Mouse (Mus musculus) embryonic facial prominence, embryonic 11.5 days (tissue): ENCODE data around the gene Fndc10. TPM values are rescaled to one million over a fixed set of nuclear protein-coding genes. Genes with fewer than 3 reads are reported as not detected.

Experiments used
- ATAC-seq: fragments of 200-750 bp; cut with Nextera tagmentation; replicated peaks from 2 replicates; pipeline ENCODE4 v1.8.0; 2017; ENCODE audit warnings: low read depth; ENCODE audit not compliant: insufficient number of reproducible peaks, low FRiP score, low TSS enrichment
- DNase-seq: peaks from one replicate; pipeline ENCODE4 v3.0.0-alpha.2; 2015; ENCODE audit warnings: low spot score
- H3K27ac ChIP-seq: fragments of 300-500 bp; sonication (generic); replicated peaks from 2 replicates; pipeline ENCODE4 v1.5.1; 2014; ENCODE audit warnings: mild to moderate bottlenecking, low read depth, low read length, control low read depth
- H3K27me3 ChIP-seq: fragments of 300-500 bp; sonication (generic); 2 replicates; pipeline ENCODE4 v1.6.1; 2014; ENCODE audit warnings: mild to moderate bottlenecking, low read length, moderate library complexity, mixed read lengths; ENCODE audit not compliant: control insufficient read depth, insufficient read depth
- H3K36me3 ChIP-seq: fragments of 300-500 bp; sonication (generic); replicated peaks from 2 replicates; pipeline ENCODE4 v1.6.1; 2014; ENCODE audit warnings: low read depth, mild to moderate bottlenecking, low read length, moderate library complexity, mixed read lengths; ENCODE audit not compliant: control insufficient read depth, insufficient read depth
- H3K4me1 ChIP-seq: fragments of 300-500 bp; sonication (generic); 2 replicates; pipeline ENCODE4 v1.6.1; 2014; ENCODE audit warnings: low read length, mixed read lengths; ENCODE audit not compliant: control insufficient read depth, insufficient read depth
- H3K4me2 ChIP-seq: fragments of 300-500 bp; sonication (generic); 2 replicates; pipeline ENCODE4 v1.6.1; 2014; ENCODE audit warnings: low read depth, mild to moderate bottlenecking, control low read depth, low read length, moderate library complexity
- H3K4me3 ChIP-seq: fragments of 300-500 bp; sonication (generic); 2 replicates; pipeline ENCODE4 v1.5.1; 2014; ENCODE audit warnings: low read depth, low read length, control low read depth
- H3K9ac ChIP-seq: fragments of 300-500 bp; sonication (generic); replicated peaks from 2 replicates; pipeline ENCODE4 v1.6.1; 2014; ENCODE audit warnings: mild to moderate bottlenecking, control low read depth, low read length
- H3K9me3 ChIP-seq: fragments of 300-500 bp; sonication (generic); replicated peaks from 2 replicates; pipeline ENCODE4 v1.6.1; 2016; ENCODE audit warnings: mild to moderate bottlenecking, low read length, inconsistent platforms, mixed read lengths; ENCODE audit not compliant: control insufficient read depth
- WGBS: fragments of 180-500 bp; shearing (Covaris S2); extraction: QIAGEN DNeasy Blood & Tissue Kit; methylation state at CpG from one replicate; pipeline ENCODE4 v1.1.7; 2014; 5-methylcytosine and 5-hydroxymethylcytosine counted together
- polyA plus RNA-seq: library from polyadenylated mRNA; unstranded; fragments of >200 nt; fragmentation: Nextera tagmentation; extraction: Ambion mirVana; gene quantifications from 2 replicates; pipeline ENCODE4 v1.2.1, GENCODE M21; 2014

Gene Fndc10
- polyA plus RNA-seq, 1 experiment from 2014 or later = 2.1 TPM

DNA sequence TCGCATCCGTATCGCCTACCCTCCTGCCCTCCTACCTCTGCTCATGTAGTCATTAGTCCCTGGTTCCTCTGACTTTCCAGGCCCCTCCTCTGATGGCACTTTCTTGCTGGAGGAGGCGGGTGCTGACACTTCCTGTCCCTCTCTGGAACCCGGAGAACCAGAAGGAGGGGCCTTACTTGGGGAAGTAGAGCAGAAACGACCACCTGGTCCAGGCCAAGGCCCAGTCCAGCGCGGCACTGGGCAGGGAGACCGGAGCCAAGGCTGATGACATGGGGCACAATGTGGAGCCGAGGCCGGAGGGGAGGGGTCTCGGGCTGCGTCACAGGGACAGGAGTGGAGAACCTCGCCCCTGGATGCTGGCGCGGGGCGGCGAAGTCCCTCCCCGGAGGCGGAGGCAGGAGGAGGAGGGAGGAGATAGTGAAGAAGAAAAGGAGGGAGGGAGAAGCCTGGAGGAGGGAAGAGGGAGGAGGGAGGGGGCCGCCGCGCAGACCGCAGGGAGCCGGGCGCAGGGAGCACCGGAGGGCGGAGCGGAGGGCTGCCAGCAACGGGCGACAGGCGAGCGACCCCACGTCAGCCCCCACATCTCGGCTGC lies 40.3 kb downstream of the Fndc10 start, which contains the start of gene Tmem240:
Tmem240 (plus strand) TSS at position 451 of the 592 bp plus-strand sequence.
- peak within 1 kb of the TSS; percentile 95 for H3K4me2 ChIP-seq
- peak within 1 kb of the TSS; percentile 78 for H3K4me3 ChIP-seq
- H3K36me3 ChIP-seq = no peaks in the 10 kb centered on the region; the same call in none of the 2 replicates
- H3K27me3 ChIP-seq = no peaks in the 10 kb centered on the region
- DNase-seq (peak; percentile 93), ATAC-seq (peak; percentile 90)
- WGBS = under 1% methylated on average over 20 of the region's 35 CpGs
- H3K27ac ChIP-seq = peak within 1 kb of the TSS; percentile 85
- peak within 1 kb of the TSS; percentile 85 for H3K9ac ChIP-seq
- H3K9me3 ChIP-seq = no peaks in the 10 kb centered on the region
- H3K4me1 ChIP-seq = no peaks in the 10 kb centered on the region

GRCm38 (mm10) chr4:155734951-155735702 lies 41.0 kb downstream of the Fndc10 start:
- DNase-seq = peak; percentile 65
- under 1% methylated on average over 46 of the region's 79 CpGs for WGBS

GRCm38 (mm10) chr4:155735788-155736187 lies 41.6 kb downstream of the Fndc10 start:
- Histone ChIP-seq H3K4me2 (peak overlapping the region; percentile 95), H3K27ac (peak overlapping the region; percentile 85; the same call in 1 of the 2 replicates), H3K36me3 (no peaks in the 10 kb centered on the region; the same call in none of the 2 replicates), H3K9me3 (no peaks in the 10 kb centered on the region), H3K27me3 (no peaks in the 10 kb centered on the region), H3K4me3 (peak overlapping the region; percentile 78), H3K9ac (peak overlapping the region; percentile 85), H3K4me1 (no peaks in the 10 kb centered on the region)
- DNase-seq = no peak
- WGBS = 70% methylated on average over 5 of the region's 5 CpGs
- ATAC-seq = no peak

More at GRCm38 (mm10) chr4:155734951-155735702, 41.0 kb downstream of the Fndc10 start:
- no peaks in the 10 kb centered on the region for H3K4me1 ChIP-seq
- peak overlapping the region; percentile 78 for H3K4me3 ChIP-seq
- no peaks in the 10 kb centered on the region for H3K27me3 ChIP-seq
- peak; percentile 47 for ATAC-seq
- peak overlapping the region; percentile 85 for H3K27ac ChIP-seq
- H3K9ac ChIP-seq = peak overlapping the region; percentile 85
- no peaks in the 10 kb centered on the region; the same call in none of the 2 replicates for H3K36me3 ChIP-seq
- H3K4me2 ChIP-seq = peak overlapping the region; percentile 95
- H3K9me3 ChIP-seq = no peaks in the 10 kb centered on the region

GRCm38 (mm10) chr4:155736421-155736820 lies 42.3 kb downstream of the Fndc10 start:
- H3K4me2 ChIP-seq = no peak overlapping the region
- no peaks in the 10 kb centered on the region; the same call in none of the 2 replicates for H3K36me3 ChIP-seq
- H3K9ac ChIP-seq = no peak overlapping the region
- H3K4me1 ChIP-seq = no peaks in the 10 kb centered on the region
- H3K27ac ChIP-seq = no peak overlapping the region
- WGBS = 90% methylated on average over 5 of the region's 5 CpGs
- no peaks in the 10 kb centered on the region for H3K9me3 ChIP-seq
- DNase-seq (no peak), ATAC-seq (no peak)
- no peak overlapping the region; the same call in 1 of the 2 replicates for H3K4me3 ChIP-seq
- no peaks in the 10 kb centered on the region for H3K27me3 ChIP-seq

DNA sequence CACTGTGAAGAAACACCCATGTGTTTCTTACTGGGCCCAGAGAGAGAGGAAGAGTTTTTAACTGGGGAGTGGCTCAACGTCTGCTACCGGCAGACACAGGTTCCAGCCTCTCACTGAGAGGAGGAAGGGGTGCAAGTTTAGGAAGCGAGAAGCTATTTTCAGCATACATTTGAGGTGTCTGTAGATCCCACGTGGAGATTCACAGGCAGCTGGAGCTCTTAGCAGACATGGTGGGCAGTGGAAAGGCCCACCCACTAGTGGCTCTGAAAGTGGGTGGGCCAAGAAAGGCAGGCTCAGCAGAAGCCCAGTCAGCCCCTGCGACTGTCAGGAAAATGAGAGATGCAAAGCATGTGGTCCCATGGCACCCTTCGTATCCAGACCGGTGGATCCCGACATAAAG lies 44.1 kb downstream of the Fndc10 start:
- Histone ChIP-seq H3K9ac (no peak overlapping the region), H3K4me1 (no peaks in the 10 kb centered on the region), H3K36me3 (no peaks in the 10 kb centered on the region; the same call in none of the 2 replicates), H3K27me3 (no peaks in the 10 kb centered on the region), H3K9me3 (no peaks in the 10 kb centered on the region), H3K4me3 (no peak overlapping the region), H3K4me2 (no peak overlapping the region), H3K27ac (no peak overlapping the region)
- ATAC-seq = no peak
- DNase-seq = no peak
- 65% methylated on average over 8 of the region's 8 CpGs for WGBS

DNA sequence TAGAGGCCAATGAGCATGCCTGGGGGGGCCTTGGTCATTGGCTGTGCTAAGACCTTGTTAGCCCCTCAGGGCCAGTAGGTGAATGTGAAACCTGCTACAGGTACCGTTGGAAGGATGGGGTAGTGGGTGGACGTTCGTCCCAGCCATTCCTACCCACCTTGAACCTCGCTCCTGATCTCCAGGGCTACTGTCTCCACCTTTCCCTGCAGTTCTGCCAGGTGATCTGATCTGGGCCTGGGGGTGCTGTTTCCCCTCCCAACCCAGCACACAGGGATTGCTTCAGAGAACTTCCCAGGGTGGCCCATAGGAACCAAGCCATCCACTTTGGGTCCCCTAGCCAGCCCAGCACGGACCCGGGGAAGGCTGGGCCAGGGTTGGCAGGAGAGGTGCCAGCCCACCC lies 45.0 kb downstream of the Fndc10 start:
- Histone ChIP-seq H3K9ac (no peak overlapping the region), H3K27ac (no peak overlapping the region), H3K4me2 (no peak overlapping the region), H3K27me3 (no peaks in the 10 kb centered on the region), H3K9me3 (no peaks in the 10 kb centered on the region), H3K36me3 (no peaks in the 10 kb centered on the region; the same call in none of the 2 replicates), H3K4me1 (no peaks in the 10 kb centered on the region), H3K4me3 (no peak overlapping the region)
- ATAC-seq (no peak), DNase-seq (no peak)
- WGBS = 85% methylated on average over 6 of the region's 6 CpGs

- no peak for DNase-seq
Observed at GRCm38 (mm10) chr4:155739741-155740636, 45.8 kb downstream of the Fndc10 start.

More at GRCm38 (mm10) chr4:155739741-155740636, 45.8 kb downstream of the Fndc10 start:
- no peak for ATAC-seq
- H3K27me3 ChIP-seq = no peaks in the 10 kb centered on the region
- H3K4me1 ChIP-seq = no peaks in the 10 kb centered on the region
- 83% methylated on average over 37 of the region's 37 CpGs for WGBS
- no peak overlapping the region for H3K27ac ChIP-seq
- no peak overlapping the region for H3K4me3 ChIP-seq
- no peak overlapping the region for H3K4me2 ChIP-seq
- H3K9ac ChIP-seq = no peak overlapping the region
- H3K9me3 ChIP-seq = no peaks in the 10 kb centered on the region
- no peaks in the 10 kb centered on the region; the same call in none of the 2 replicates for H3K36me3 ChIP-seq
